ENCODE assay signal across 8 mouse cellular contexts in genomic region chr1:155082965-155083268, GRCm38 (mm10). TPM values are rescaled to one million over a fixed set of nuclear protein-coding genes. Genes with fewer than 3 reads are reported as not detected.
DNase-seq lines count a peak whose midpoint lies in the region; ATAC-seq and TF ChIP-seq lines count a peak whose summit lies in the region.

No protein-coding gene starts in this region.

- H3K4me1 ChIP-seq in embryonic facial prominence, embryonic 15.5 days: peaks cover 48% of the 10 kb centered on the region
- H3K4me1 ChIP-seq in intestine, embryonic 16.5 days (ENCODE audit: control insufficient read depth, insufficient read depth, low read length): peaks cover 37% of the 10 kb centered on the region
- H3K4me1 ChIP-seq in midbrain, embryonic 10.5 days: peaks cover 78% of the 10 kb centered on the region

- peak overlapping the region; percentile 80 for H3K4me2 ChIP-seq in embryonic facial prominence, embryonic 15.5 days (replicated peaks)
- H3K4me2 ChIP-seq in intestine, embryonic 16.5 days (ENCODE audit: low read depth, low read length): peak overlapping the region; percentile 60

- under 1% methylated on average over 17 of the region's 18 CpGs for WGBS in embryonic facial prominence, embryonic 15.5 days
- 2% methylated on average over 17 of the region's 18 CpGs for WGBS in intestine, embryonic 16.5 days
- under 1% methylated on average over 17 of the region's 18 CpGs for WGBS in midbrain, embryonic 10.5 days

- TF ChIP-seq CTCF in layer of hippocampus, adult 2 months (conservative IDR thresholded peaks at IDR 0.05): no peak

- ATAC-seq in embryonic facial prominence, embryonic 15.5 days (ENCODE audit: insufficient number of reproducible peaks, low FRiP score, low TSS enrichment, low read depth): peak; percentile 32
- ATAC-seq in intestine, embryonic 16.5 days: no peak
- ATAC-seq in granulocyte monocyte progenitor cell, adult 5-6 weeks (replicated peaks; ENCODE audit: poor library complexity, severe bottlenecking): no peak

- H3K27me3 ChIP-seq in embryonic facial prominence, embryonic 15.5 days: no peaks in the 10 kb centered on the region
- H3K27me3 ChIP-seq in intestine, embryonic 16.5 days (replicated peaks; ENCODE audit: control insufficient read depth, insufficient read depth, low read length): no peaks in the 10 kb centered on the region
- peaks cover 33% of the 10 kb centered on the region for H3K27me3 ChIP-seq in midbrain, embryonic 10.5 days (ENCODE audit: low read depth, poor library complexity, severe bottlenecking)

- H3K9me3 ChIP-seq in embryonic facial prominence, embryonic 15.5 days (replicated peaks): no peaks in the 10 kb centered on the region
- H3K9me3 ChIP-seq in intestine, embryonic 16.5 days (ENCODE audit: control insufficient read depth, low read length): no peaks in the 10 kb centered on the region
- H3K9me3 ChIP-seq in midbrain, embryonic 10.5 days (replicated peaks): no peaks in the 10 kb centered on the region

- peak overlapping the region; percentile 98 for H3K27ac ChIP-seq in layer of hippocampus, adult 2 months
- peak overlapping the region; percentile 95 for H3K27ac ChIP-seq in embryonic facial prominence, embryonic 15.5 days (replicated peaks)
- peak overlapping the region; percentile 81 for H3K27ac ChIP-seq in intestine, embryonic 16.5 days (ENCODE audit: low read length)
- peak overlapping the region; percentile 93 for H3K27ac ChIP-seq in midbrain, embryonic 10.5 days (replicated peaks)

- no peak for DNase-seq in layer of hippocampus, adult 2 months (ENCODE audit: low spot score in 2 of 2)
- no peak for DNase-seq in layer of hippocampus, postnatal 36 days
- peak; percentile 80 for DNase-seq in NIH3T3 (ENCODE audit: low read depth)
- no peak for DNase-seq in midbrain, embryonic 10.5 days (ENCODE audit: low spot score)
- no peak for DNase-seq in frontal cortex, postnatal 10 days (ENCODE audit: low spot score in 2 of 2)

- no peaks in the 10 kb centered on the region for H3K36me3 ChIP-seq in embryonic facial prominence, embryonic 15.5 days
- H3K36me3 ChIP-seq in intestine, embryonic 16.5 days (ENCODE audit: control insufficient read depth, insufficient read depth, low read length): no peaks in the 10 kb centered on the region
- no peaks in the 10 kb centered on the region for H3K36me3 ChIP-seq in midbrain, embryonic 10.5 days

- H3K4me3 ChIP-seq in layer of hippocampus, adult 2 months: peak overlapping the region; percentile 57
- peak overlapping the region; percentile 51 for H3K4me3 ChIP-seq in embryonic facial prominence, embryonic 15.5 days (replicated peaks)
- H3K4me3 ChIP-seq in intestine, embryonic 16.5 days (ENCODE audit: low read length): peak overlapping the region; percentile 51
- H3K4me3 ChIP-seq in midbrain, embryonic 10.5 days: peak overlapping the region; percentile 57

- peak overlapping the region; percentile 44 for H3K9ac ChIP-seq in embryonic facial prominence, embryonic 15.5 days
- peak overlapping the region; percentile 64 for H3K9ac ChIP-seq in intestine, embryonic 16.5 days (ENCODE audit: low read depth, low read length)

RNA-seq across cellular contexts. Expression of gene Ier5, which starts 16.5 kb away (rescaled TPM):
- total RNA-seq in layer of hippocampus, adult 2 months (2021): 10 to 100 TPM; 26.5 to 28.1 TPM
- total RNA-seq in layer of hippocampus, postnatal 36 days (2021): 10 to 100 TPM; 26.5 to 30.6 TPM
- 10.4 and 10.8 TPM in 2 replicates for polyA plus RNA-seq in embryonic facial prominence, embryonic 15.5 days (2015; fragmentation: Nextera tagmentation; extraction: Ambion mirVana)
- 2.0 and 2.6 TPM in 2 replicates for polyA plus RNA-seq in intestine, embryonic 16.5 days (2015; fragmentation: Nextera tagmentation; extraction: Ambion mirVana)
- 4.0 and 4.3 TPM in 2 replicates for polyA plus RNA-seq in midbrain, embryonic 10.5 days (2016; fragmentation: Nextera tagmentation; extraction: Ambion mirVana)
- 0.32 and 2.9 TPM in 2 replicates for total RNA-seq in granulocyte monocyte progenitor cell, adult 5-6 weeks (2014; fragmentation: Nextera tagmentation)
- total RNA-seq in granulocyte monocyte progenitor cell, adult 5-6 weeks (2017): 3.2 and 4.4 TPM in 2 replicates

Comparison
In these comparisons a context has a peak if more than half of its experiments do, and no peak if none do; other contexts are left out.
1. RNA of gene Ier5, which starts 16.5 kb away (total RNA-seq): 26.5 to 30.6 TPM in layer of hippocampus, postnatal 36 days and 26.5 to 28.1 TPM in layer of hippocampus, adult 2 months; 0.32 to 4.4 TPM in granulocyte monocyte progenitor cell, adult 5-6 weeks; every median in the first group is over 4 times any median in the second.
2. Peak in every context shown above with its lines, with median percentiles within 50 percentile points of each other: H3K27ac ChIP-seq and H3K4me3 ChIP-seq.